Mouse (Mus musculus) MEL (cell line): ENCODE data around the gene Rhoh. TPM values are rescaled to one million over a fixed set of nuclear protein-coding genes. Genes with fewer than 3 reads are reported as not detected.
A peak's percentile ranks its signal among the peaks of the same experiment; 100 is the strongest.

ENCODE experiments used
- DNase-seq: peaks from one replicate; pipeline ENCODE4 v3.0.0; 2011; ENCODE audit warnings: low read depth, low spot score
- H3K27ac ChIP-seq: 2 replicates; pipeline ENCODE4 v1.5.1; 2012; ENCODE audit warnings: low read depth, mild to moderate bottlenecking, control low read depth, low read length, moderate library complexity; ENCODE audit not compliant: control insufficient read depth
- H3K27me3 ChIP-seq, 2 experiments: fragments of 150-350 bp in 1 of 2; sonication (generic) in 1 of 2; 2 replicates each; pipeline ENCODE4 v1.6.1; 2012; ENCODE audit warnings: low read length in 2 of 2, mild to moderate bottlenecking in 2 of 2, improper control_type of control experiment in 1 of 2, moderate library complexity in 1 of 2; ENCODE audit not compliant: insufficient read depth in 2 of 2, control insufficient read depth in 1 of 2
- H3K36me3 ChIP-seq, 2 experiments: 2 replicates each; pipeline ENCODE4 v1.6.1; 2012 to 2014; ENCODE audit warnings: low read length in 2 of 2, improper control_type of control experiment in 1 of 2, inconsistent platforms in 1 of 2, mild to moderate bottlenecking in 1 of 2; ENCODE audit not compliant: insufficient read depth in 2 of 2, control insufficient read depth in 1 of 2
- H3K4me1 ChIP-seq, 2 experiments: fragments of 150-350 bp in 1 of 2; sonication (generic) in 1 of 2; 2 replicates each; pipeline ENCODE4 v1.6.1; 2012; ENCODE audit warnings: low read length in 2 of 2, improper control_type of control experiment in 1 of 2, mild to moderate bottlenecking in 1 of 2; ENCODE audit not compliant: insufficient read depth in 2 of 2, control insufficient read depth in 1 of 2
- H3K4me3 ChIP-seq, 2 experiments: fragments of 150-350 bp in 1 of 2; sonication (generic) in 1 of 2; 2 replicates each; pipeline ENCODE4 v1.5.1; 2012; ENCODE audit warnings: low read depth in 2 of 2, low read length in 2 of 2, mild to moderate bottlenecking in 2 of 2, moderate library complexity in 2 of 2, control low read depth in 1 of 2, improper control_type of control experiment in 1 of 2; ENCODE audit not compliant: control insufficient read depth in 1 of 2, insufficient read depth in 1 of 2
- H3K79me2 ChIP-seq: 2 replicates; pipeline ENCODE4 v1.6.1; 2012; ENCODE audit warnings: mild to moderate bottlenecking, low read length, moderate library complexity; ENCODE audit not compliant: control insufficient read depth, poor library complexity, insufficient read depth
- H3K9ac ChIP-seq: 2 replicates; pipeline ENCODE4 v1.6.1; 2012; ENCODE audit warnings: low read depth, mild to moderate bottlenecking, control low read depth, low read length, moderate library complexity; ENCODE audit not compliant: control insufficient read depth, poor library complexity, severe bottlenecking
- H3K9me3 ChIP-seq: fragments of 150-350 bp; sonication (generic); replicated peaks from 2 replicates; pipeline ENCODE4 v1.6.1; 2012; ENCODE audit warnings: mild to moderate bottlenecking, low read length, improper control_type of control experiment, moderate library complexity; ENCODE audit not compliant: insufficient read depth
- BHLHE40 ChIP-seq: IDR thresholded peaks from 2 replicates; pipeline ENCODE4 v1.6.1; 2012; ENCODE audit warnings: low read depth, mild to moderate bottlenecking, inconsistent platforms, low read length, improper control_type of control experiment, borderline replicate concordance
- CHD1 ChIP-seq: IDR thresholded peaks from 2 replicates; pipeline ENCODE4 v1.6.1; 2012; ENCODE audit warnings: low read depth, mild to moderate bottlenecking, inconsistent platforms, low read length, improper control_type of control experiment
- CHD2 ChIP-seq: IDR thresholded peaks from 2 replicates; pipeline ENCODE4 v1.6.1; 2011; ENCODE audit warnings: low read length, improper control_type of control experiment
- CTCF ChIP-seq, 3 experiments: IDR thresholded peaks in 2 of 3; conservative IDR thresholded peaks in 1 of 3; 2 replicates each; pipeline ENCODE4 v1.5.1; 2011 to 2012; ENCODE audit warnings: low read length in 3 of 3, low read depth in 2 of 3, mild to moderate bottlenecking in 2 of 3, improper control_type of control experiment in 1 of 3, inconsistent platforms in 1 of 3, mixed read lengths in 1 of 3, moderate library complexity in 1 of 3; ENCODE audit not compliant: control insufficient read depth in 1 of 3, insufficient read depth in 1 of 3, poor library complexity in 1 of 3, severe bottlenecking in 1 of 3
- E2F4 ChIP-seq: IDR thresholded peaks from 2 replicates; pipeline ENCODE4 v1.6.1; 2011; ENCODE audit warnings: low read depth, low read length, improper control_type of control experiment, borderline replicate concordance
- ELF1 ChIP-seq: IDR thresholded peaks from 2 replicates; pipeline ENCODE4 v1.6.1; 2014; ENCODE audit warnings: low read depth, mild to moderate bottlenecking, inconsistent platforms, low read length, improper control_type of control experiment, moderate library complexity
- EP300 ChIP-seq, 2 experiments: IDR thresholded peaks; 2 replicates each; pipeline ENCODE4 v1.6.1; 2011; ENCODE audit warnings: improper control_type of control experiment in 2 of 2, low read length in 2 of 2, low read depth in 1 of 2, mild to moderate bottlenecking in 1 of 2
- ETS1 ChIP-seq: IDR thresholded peaks from 2 replicates; pipeline ENCODE4 v1.6.1; 2012; ENCODE audit warnings: low read depth, mild to moderate bottlenecking, inconsistent platforms, low read length, improper control_type of control experiment, moderate library complexity
- GABPA ChIP-seq: IDR thresholded peaks from 2 replicates; pipeline ENCODE4 v1.6.1; 2012; ENCODE audit warnings: low read depth, mild to moderate bottlenecking, inconsistent platforms, low read length, improper control_type of control experiment, moderate library complexity
- GATA1 ChIP-seq: IDR thresholded peaks from 2 replicates; pipeline ENCODE4 v1.6.1; 2011; ENCODE audit warnings: low read depth, low read length, improper control_type of control experiment
- HCFC1 ChIP-seq: IDR thresholded peaks from 2 replicates; pipeline ENCODE4 v1.6.1; 2012; ENCODE audit warnings: low read depth, mild to moderate bottlenecking, inconsistent platforms, low read length, improper control_type of control experiment, moderate library complexity
- JUND ChIP-seq: IDR thresholded peaks from 2 replicates; pipeline ENCODE4 v1.6.1; 2011; ENCODE audit warnings: low read depth, mild to moderate bottlenecking, improper control_type of control experiment, low read length
- KAT2A ChIP-seq: conservative IDR thresholded peaks from 2 replicates; pipeline ENCODE4 v1.6.1; 2012; ENCODE audit warnings: low read depth, low read length, improper control_type of control experiment, inconsistent platforms
- MAX ChIP-seq: IDR thresholded peaks from 2 replicates; pipeline ENCODE4 v1.6.1; 2011; ENCODE audit warnings: low read length, improper control_type of control experiment
- MAZ ChIP-seq: IDR thresholded peaks from 2 replicates; pipeline ENCODE4 v1.6.1; 2012; ENCODE audit warnings: low read depth, mild to moderate bottlenecking, inconsistent platforms, low read length, improper control_type of control experiment
- MXI1 ChIP-seq: IDR thresholded peaks from 2 replicates; pipeline ENCODE4 v1.6.1; 2011; ENCODE audit warnings: mild to moderate bottlenecking, low read depth, low read length, improper control_type of control experiment
- MYC ChIP-seq: IDR thresholded peaks from 2 replicates; pipeline ENCODE4 v1.6.1; 2011; ENCODE audit warnings: low read depth, mild to moderate bottlenecking, low read length, improper control_type of control experiment, moderate library complexity
- POLR2AphosphoS5 ChIP-seq: IDR thresholded peaks from 2 replicates; pipeline ENCODE4 v1.6.1; 2012; ENCODE audit warnings: low read depth, borderline replicate concordance, mild to moderate bottlenecking, inconsistent platforms, low read length, moderate library complexity, mixed read lengths
- RAD21 ChIP-seq: IDR thresholded peaks from 2 replicates; pipeline ENCODE4 v1.6.1; 2011; ENCODE audit warnings: mild to moderate bottlenecking, low read depth, low read length, improper control_type of control experiment
- RCOR1 ChIP-seq: IDR thresholded peaks from 2 replicates; pipeline ENCODE4 v1.6.1; 2012; ENCODE audit warnings: low read depth, mild to moderate bottlenecking, inconsistent platforms, low read length, improper control_type of control experiment
- SIN3A ChIP-seq: IDR thresholded peaks from 2 replicates; pipeline ENCODE4 v1.6.1; 2012; ENCODE audit warnings: low read length, improper control_type of control experiment, inconsistent platforms
- SMC3 ChIP-seq: IDR thresholded peaks from 2 replicates; pipeline ENCODE4 v1.6.1; 2011; ENCODE audit warnings: low read depth, low read length, improper control_type of control experiment
- TAL1 ChIP-seq: IDR thresholded peaks from 2 replicates; pipeline ENCODE4 v1.6.1; 2012; ENCODE audit warnings: mild to moderate bottlenecking, inconsistent platforms, low read length, moderate library complexity, mixed read lengths
- TCF12 ChIP-seq: IDR thresholded peaks from 2 replicates; pipeline ENCODE4 v1.6.1; 2014; ENCODE audit warnings: low read depth, mild to moderate bottlenecking, inconsistent platforms, low read length, improper control_type of control experiment, moderate library complexity
- UBTF ChIP-seq: IDR thresholded peaks from 2 replicates; pipeline ENCODE4 v1.6.1; 2012; ENCODE audit warnings: low read depth, mild to moderate bottlenecking, inconsistent platforms, low read length, improper control_type of control experiment, moderate library complexity, borderline replicate concordance; ENCODE audit not compliant: insufficient read depth
- USF1 ChIP-seq: IDR thresholded peaks from 2 replicates; pipeline ENCODE4 v1.6.1; 2014; ENCODE audit warnings: low read depth, mild to moderate bottlenecking, inconsistent platforms, low read length, improper control_type of control experiment, moderate library complexity
- USF2 ChIP-seq, 2 experiments: IDR thresholded peaks; 2 replicates each; pipeline ENCODE4 v1.6.1; 2011 to 2012; ENCODE audit warnings: improper control_type of control experiment in 2 of 2, low read length in 2 of 2, borderline replicate concordance in 1 of 2, inconsistent platforms in 1 of 2, low read depth in 1 of 2, mild to moderate bottlenecking in 1 of 2; ENCODE audit not compliant: insufficient read depth in 1 of 2
- ZC3H11A ChIP-seq: IDR thresholded peaks from 2 replicates; pipeline ENCODE4 v1.6.1; 2012; ENCODE audit warnings: low read depth, mild to moderate bottlenecking, inconsistent platforms, low read length, improper control_type of control experiment
- polyA plus RNA-seq, 2 experiments: library from polyadenylated mRNA; stranded (reverse) in 1 of 2; unstranded in 1 of 2; fragments of >175 nt in 1 of 2; fragments of >200 nt in 1 of 2; gene quantifications; 2 replicates each; pipeline versions ENCODE4 v1.2.1 to v1.2.4; 2012; ENCODE audit warnings: low replicate concordance in 2 of 2, low read depth in 1 of 2; ENCODE audit not compliant: insufficient read length in 2 of 2, insufficient read depth in 1 of 2, missing spikeins in 1 of 2
- total RNA-seq: library from RNA; depleted of rRNA; stranded (reverse); fragments of 300-350 nt; gene quantifications from 2 replicates; pipeline ENCODE4 v1.2.3, GENCODE M21; 2012

Rhoh gene
- total and polyA plus RNA-seq, 3 experiments: 0.15 to 0.31 TPM; not detected in 1

DNA sequence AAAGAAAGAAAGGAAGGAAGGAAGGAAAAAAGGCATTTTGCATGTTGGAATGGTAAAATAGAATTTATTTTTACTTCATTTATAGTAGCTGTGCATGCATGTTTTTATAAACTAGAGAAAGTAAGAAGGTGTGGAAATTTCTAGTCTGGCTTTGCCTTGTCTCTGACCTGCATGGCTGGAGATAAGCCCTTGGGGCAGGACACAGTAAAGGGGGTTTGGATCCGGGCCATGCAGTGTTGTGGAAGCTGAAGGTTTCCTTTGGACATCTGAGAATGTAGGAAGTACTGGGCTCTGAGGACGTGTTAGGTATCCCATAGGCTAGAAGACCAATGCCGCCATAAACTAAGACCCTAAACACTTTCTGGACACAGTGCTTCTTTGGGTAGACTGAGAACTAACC, 7.4 kb downstream of the Rhoh start:
- Histone ChIP-seq H3K79me2 (no peaks in the 10 kb centered on the region), H3K27me3 (no peaks in the 10 kb centered on the region), H3K4me3 (no peak overlapping the region), H3K9me3 (no peaks in the 10 kb centered on the region), H3K4me1 (peaks cover 6 to 28% of the 10 kb centered on the region in 2 experiments), H3K9ac (no peak overlapping the region), H3K36me3 (peaks cover 0 to 26% of the 10 kb centered on the region in 2 experiments; a peak in 2 of 4 replicates), H3K27ac (no peak overlapping the region)
- DNase-seq: peak; percentile 52
- TF ChIP-seq GATA1 (peak; percentile 57; the same call in 1 of the 2 replicates), GABPA (no peak), BHLHE40 (no peak), ETS1 (no peak), TAL1 (peak; percentile 27), EP300 (IDR thresholded peaks at IDR 0.05; ENCODE audit: low read depth in 1 of 2, low read length in 2 of 2) (peak in 1 of 2 experiments; percentile 52; a peak in 1 of 4 replicates), KAT2A (no peak), CTCF (IDR thresholded peaks at IDR 0.05 in 2 of 3, conservative IDR thresholded peaks at IDR 0.05 in 1 of 3; ENCODE audit: control insufficient read depth in 1 of 3, insufficient read depth in 1 of 3, low read depth in 2 of 3, low read length in 3 of 3, poor library complexity in 1 of 3, severe bottlenecking in 1 of 3) (no peak), RAD21 (no peak), ZC3H11A (no peak), ELF1 (no peak), JUND (no peak), SIN3A (no peak), RCOR1 (no peak), POLR2AphosphoS5 (no peak), USF1 (no peak), MAZ (no peak), E2F4 (no peak), TCF12 (peak; percentile 43; the same call in 1 of the 2 replicates)

DNA sequence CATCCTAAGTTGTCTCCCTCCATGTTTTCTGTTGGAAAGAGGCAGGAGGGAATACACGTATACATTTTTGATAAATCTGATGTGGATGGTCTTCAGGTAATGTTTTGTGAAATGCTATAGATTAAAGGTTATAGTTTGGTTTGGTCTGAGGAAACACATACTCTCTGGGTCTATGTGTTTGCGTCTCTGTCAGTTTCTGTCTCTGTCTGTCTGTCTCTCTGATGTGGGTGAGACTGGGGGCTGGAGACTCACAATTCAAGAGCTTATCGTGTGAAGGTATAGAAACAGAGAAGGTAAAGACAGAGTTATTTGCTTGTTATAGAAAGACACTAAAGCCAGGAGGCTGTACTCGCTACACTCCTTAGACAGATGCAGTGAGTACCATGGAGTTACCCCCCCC, 8.6 kb downstream of the Rhoh start:
- Histone ChIP-seq H3K27ac (no peak overlapping the region), H3K9ac (no peak overlapping the region), H3K4me3 (no peak overlapping the region), H3K9me3 (no peaks in the 10 kb centered on the region), H3K79me2 (no peaks in the 10 kb centered on the region), H3K4me1 (peaks cover 7 to 34% of the 10 kb centered on the region in 2 experiments)
- TF ChIP-seq CHD2: no peak
- TF ChIP-seq CHD1: no peak
- no peak for TF ChIP-seq USF1
- TF ChIP-seq UBTF: no peak
- TF ChIP-seq ETS1: no peak
- TF ChIP-seq MXI1: no peak
- no peak for TF ChIP-seq MYC
- no peak for TF ChIP-seq HCFC1
- TF ChIP-seq USF2 (IDR thresholded peaks at IDR 0.05; ENCODE audit: borderline replicate concordance in 1 of 2, insufficient read depth in 1 of 2, low read depth in 1 of 2, low read length in 2 of 2): no peak
- TF ChIP-seq MAZ: no peak
- no peak for TF ChIP-seq TAL1
- no peak for TF ChIP-seq ELF1
- TF ChIP-seq POLR2AphosphoS5: no peak
- TF ChIP-seq SMC3: no peak
- TF ChIP-seq JUND: no peak
- no peak for TF ChIP-seq ZC3H11A
- TF ChIP-seq SIN3A: no peak
- no peak for TF ChIP-seq MAX
- TF ChIP-seq, all 39 proteins: peak for 0
- no peak for DNase-seq
- H3K36me3 ChIP-seq: peaks cover 0 to 35% of the 10 kb centered on the region in 2 experiments; a peak in 2 of 4 replicates
- no peaks in the 10 kb centered on the region for H3K27me3 ChIP-seq
